Mouse (Mus musculus) C2C12 (cell line): ENCODE data around the gene Olfr202.

Experiments
- CTCF ChIP-seq: IDR thresholded peaks from one replicate; pipeline ENCODE4 v1.5.1; 2011; ENCODE audit not compliant: control insufficient read depth, insufficient read depth, insufficient read length
- MAX ChIP-seq: IDR thresholded peaks from one replicate; pipeline ENCODE4 v1.6.1; 2011; ENCODE audit warnings: mild to moderate bottlenecking, control low read depth
- USF1 ChIP-seq: IDR thresholded peaks from one replicate; pipeline ENCODE4 v1.6.1; 2011; ENCODE audit warnings: low read depth, mild to moderate bottlenecking, control low read depth, moderate library complexity

GRCm38 (mm10) chr16:59331038-59331437 lies 44.4 kb upstream of the Olfr202 start, which contains the start of gene Olfr205:
- no peak for TF ChIP-seq CTCF
- no peak for TF ChIP-seq MAX
- no peak for TF ChIP-seq USF1
